Mouse (Mus musculus) CH12.LX (cell line): ENCODE measurements at regions not wholly inside any gene's neighbourhood (a gene's known extent, or its start where the extent isn't known, plus 50 kb on each side); places are given as distances from the start of the nearest gene placed in this dataset.
"Not testable (repeated sequence)": the region's sequence is repeated elsewhere in the genome, so short reads cannot be mapped to it uniquely, and the experiment has no call there.

ENCODE experiments used
- DNase-seq: peaks from one replicate; pipeline ENCODE4 v3.0.0-alpha.2; 2013; ENCODE audit errors: extremely low read depth
- H3K27ac ChIP-seq: 2 replicates; pipeline ENCODE4 v1.5.1; 2012; ENCODE audit warnings: low read depth, mild to moderate bottlenecking, control low read depth, moderate library complexity; ENCODE audit not compliant: insufficient read depth
- H3K27me3 ChIP-seq: replicated peaks from 2 replicates; pipeline ENCODE3; 2012; ENCODE audit warnings: inconsistent platforms
- H3K36me3 ChIP-seq, 2 experiments: replicated peaks in 1 of 2; 2 replicates each; pipeline versions ENCODE3 to v1.6.1; 2012; ENCODE audit warnings: inconsistent platforms in 1 of 2, low read length in 1 of 2, mild to moderate bottlenecking in 1 of 2, mixed read lengths in 1 of 2, moderate library complexity in 1 of 2; ENCODE audit not compliant: control insufficient read depth in 1 of 2, insufficient read depth in 1 of 2
- H3K4me1 ChIP-seq, 2 experiments: 2 replicates each; pipeline ENCODE4 v1.6.1; 2012; ENCODE audit warnings: inconsistent platforms in 1 of 2, moderate library complexity in 1 of 2; ENCODE audit not compliant: insufficient read depth in 2 of 2, control insufficient read depth in 1 of 2
- H3K4me2 ChIP-seq: 2 replicates; pipeline ENCODE4 v1.6.1; 2012; ENCODE audit warnings: low read depth, mild to moderate bottlenecking, control low read depth; ENCODE audit not compliant: poor library complexity, insufficient read depth, severe bottlenecking
- H3K4me3 ChIP-seq, 3 experiments: fragments of 150-350 bp in 1 of 3; sonication (generic) in 1 of 3; replicated peaks in 1 of 3; 2 replicates each; pipeline versions ENCODE3 to v1.5.1; 2011 to 2012; ENCODE audit warnings: low read depth in 2 of 3, low read length in 2 of 3, mild to moderate bottlenecking in 2 of 3, moderate library complexity in 2 of 3, control low read depth in 1 of 3, improper control_type of control experiment in 1 of 3, inconsistent platforms in 1 of 3, mixed read lengths in 1 of 3; ENCODE audit not compliant: poor library complexity in 1 of 3
- H3K79me2 ChIP-seq: replicated peaks from 2 replicates; pipeline ENCODE4 v1.6.1; 2012; ENCODE audit warnings: mild to moderate bottlenecking, moderate library complexity; ENCODE audit not compliant: control insufficient read depth, poor library complexity, insufficient read depth, severe bottlenecking; ENCODE audit errors: extremely low read depth
- H3K9ac ChIP-seq: 2 replicates; pipeline ENCODE4 v1.6.1; 2012; ENCODE audit warnings: low read depth, mild to moderate bottlenecking, control low read depth, moderate library complexity; ENCODE audit not compliant: insufficient read depth
- H3K9me3 ChIP-seq: replicated peaks from 2 replicates; pipeline ENCODE3; 2012; ENCODE audit warnings: low read length, inconsistent platforms, mixed read lengths
- BHLHE40 ChIP-seq: IDR thresholded peaks from 2 replicates; pipeline ENCODE4 v1.6.1; 2011; ENCODE audit warnings: mild to moderate bottlenecking, low read depth, low read length, improper control_type of control experiment
- CHD1 ChIP-seq: IDR thresholded peaks from 2 replicates; pipeline ENCODE4 v1.6.1; 2012; ENCODE audit warnings: low read depth, low read length, improper control_type of control experiment, inconsistent platforms
- CHD2 ChIP-seq: IDR thresholded peaks from 2 replicates; pipeline ENCODE4 v1.6.1; 2011; ENCODE audit warnings: low read length, improper control_type of control experiment
- CTCF ChIP-seq, 2 experiments: IDR thresholded peaks in 1 of 2; conservative IDR thresholded peaks in 1 of 2; 2 replicates each; pipeline ENCODE4 v1.5.1; 2011 to 2012; ENCODE audit warnings: low read depth in 2 of 2, low read length in 2 of 2, improper control_type of control experiment in 1 of 2, inconsistent platforms in 1 of 2, mild to moderate bottlenecking in 1 of 2, moderate library complexity in 1 of 2
- E2F4 ChIP-seq: IDR thresholded peaks from 2 replicates; pipeline ENCODE4 v1.6.1; 2011; ENCODE audit warnings: low read depth, low read length, improper control_type of control experiment; ENCODE audit not compliant: insufficient replicate concordance
- EP300 ChIP-seq: IDR thresholded peaks from 2 replicates; pipeline ENCODE4 v1.6.1; 2011; ENCODE audit warnings: low read length, improper control_type of control experiment
- GABPA ChIP-seq: IDR thresholded peaks from 2 replicates; pipeline ENCODE4 v1.6.1; 2012; ENCODE audit warnings: low read depth, low read length, improper control_type of control experiment, inconsistent platforms; ENCODE audit not compliant: insufficient replicate concordance
- HCFC1 ChIP-seq: IDR thresholded peaks from 2 replicates; pipeline ENCODE4 v1.6.1; 2012; ENCODE audit warnings: low read depth, mild to moderate bottlenecking, inconsistent platforms, low read length, improper control_type of control experiment
- IRF4 ChIP-seq: IDR thresholded peaks from 2 replicates; pipeline ENCODE4 v1.6.1; 2014; ENCODE audit warnings: low read depth, mild to moderate bottlenecking, inconsistent platforms, low read length, improper control_type of control experiment
- JUN ChIP-seq: IDR thresholded peaks from 2 replicates; pipeline ENCODE4 v1.6.1; 2011; ENCODE audit warnings: low read depth, mild to moderate bottlenecking, low read length, improper control_type of control experiment, moderate library complexity; ENCODE audit not compliant: insufficient read depth
- JUND ChIP-seq: conservative IDR thresholded peaks from 2 replicates; pipeline ENCODE4 v1.6.1; 2011; ENCODE audit warnings: low read depth, low read length, improper control_type of control experiment
- KAT2A ChIP-seq: IDR thresholded peaks from 2 replicates; pipeline ENCODE4 v1.6.1; 2012; ENCODE audit warnings: low read length, improper control_type of control experiment, inconsistent platforms; ENCODE audit not compliant: insufficient replicate concordance
- MAX ChIP-seq: IDR thresholded peaks from 2 replicates; pipeline ENCODE4 v1.6.1; 2011; ENCODE audit warnings: low read length, improper control_type of control experiment
- MYC ChIP-seq: IDR thresholded peaks from 2 replicates; pipeline ENCODE4 v1.6.1; 2011; ENCODE audit warnings: low read depth, mild to moderate bottlenecking, improper control_type of control experiment, low read length
- NELFE ChIP-seq: IDR thresholded peaks from 2 replicates; pipeline ENCODE4 v1.6.1; 2011; ENCODE audit warnings: low read depth, low read length, improper control_type of control experiment
- NRF1 ChIP-seq: IDR thresholded peaks from 2 replicates; pipeline ENCODE4 v1.6.1; 2014; ENCODE audit warnings: low read depth, mild to moderate bottlenecking, inconsistent platforms, low read length, improper control_type of control experiment, moderate library complexity
- PAX5 ChIP-seq: IDR thresholded peaks from 2 replicates; pipeline ENCODE4 v1.6.1; 2012; ENCODE audit warnings: low read length, inconsistent platforms, mixed read lengths
- POLR2A ChIP-seq: IDR thresholded peaks from 2 replicates; pipeline ENCODE4 v1.6.1; 2011; ENCODE audit warnings: low read depth, mild to moderate bottlenecking, improper control_type of control experiment, low read length
- POLR2AphosphoS2 ChIP-seq: IDR thresholded peaks from 2 replicates; pipeline ENCODE4 v1.6.1; 2011; ENCODE audit warnings: low read depth, low read length, improper control_type of control experiment
- RAD21 ChIP-seq: IDR thresholded peaks from 2 replicates; pipeline ENCODE4 v1.6.1; 2011; ENCODE audit warnings: low read depth, mild to moderate bottlenecking, low read length, improper control_type of control experiment, moderate library complexity
- RCOR1 ChIP-seq: conservative IDR thresholded peaks from 2 replicates; pipeline ENCODE4 v1.6.1; 2012; ENCODE audit warnings: low read depth, mild to moderate bottlenecking, inconsistent platforms, low read length, improper control_type of control experiment
- SIN3A ChIP-seq: IDR thresholded peaks from 2 replicates; pipeline ENCODE4 v1.6.1; 2012; ENCODE audit warnings: low read length, improper control_type of control experiment, inconsistent platforms
- SMC3 ChIP-seq: IDR thresholded peaks from 2 replicates; pipeline ENCODE4 v1.6.1; 2011; ENCODE audit warnings: low read depth, low read length, improper control_type of control experiment
- TBP ChIP-seq: conservative IDR thresholded peaks from 2 replicates; pipeline ENCODE4 v1.6.1; 2011; ENCODE audit warnings: low read depth, low read length, improper control_type of control experiment
- TCF12 ChIP-seq: IDR thresholded peaks from 2 replicates; pipeline ENCODE4 v1.6.1; 2014; ENCODE audit warnings: low read depth, mild to moderate bottlenecking, inconsistent platforms, low read length, improper control_type of control experiment
- UBTF ChIP-seq: IDR thresholded peaks from 2 replicates; pipeline ENCODE4 v1.6.1; 2012; ENCODE audit warnings: low read depth, mild to moderate bottlenecking, inconsistent platforms, low read length, improper control_type of control experiment, moderate library complexity
- USF2 ChIP-seq: conservative IDR thresholded peaks from 2 replicates; pipeline ENCODE4 v1.6.1; 2011; ENCODE audit warnings: low read depth, low read length, improper control_type of control experiment
- ZMIZ1 ChIP-seq: IDR thresholded peaks from 2 replicates; pipeline ENCODE4 v1.6.1; 2012; ENCODE audit warnings: low read depth, mild to moderate bottlenecking, inconsistent platforms, low read length, improper control_type of control experiment
- ZNF384 ChIP-seq: IDR thresholded peaks from 2 replicates; pipeline ENCODE4 v1.6.1; 2012; ENCODE audit warnings: low read depth, low read length, improper control_type of control experiment, inconsistent platforms
- dilution Hi-C: fragments of 300-500 bp; cut with MboI; formaldehyde crosslinking; loops from 2 replicates; pipeline ENCODE4 v1.14.3; 2020; ENCODE audit warnings: low sequenced_read_pairs; ENCODE audit not compliant: extremely low pct_unique_long_range_greater_than_20kb, extremely low pct_ligation_motif_present
- in situ Hi-C: fragments of 300-500 bp; cut with MboI; formaldehyde crosslinking; loops from 3 replicates; pipeline ENCODE4 v1.14.3; 2019; ENCODE audit warnings: low sequenced_read_pairs, low pct_ligation_motif_present, low pct_unique_long_range_greater_than_20kb, mixed read lengths

GRCm38 (mm10) chr12:29356681-29357397 lies 171.3 kb upstream of the Myt1l start:
- no peak overlapping the region for H3K27ac ChIP-seq
- dilution Hi-C loops, result no loop called here

GRCm38 (mm10) chr12:29361236-29361635 lies 166.9 kb upstream of the Myt1l start:
- dilution Hi-C loops, result no loop called here

More at GRCm38 (mm10) chr12:29356681-29357397, 171.3 kb upstream of the Myt1l start:
- Histone ChIP-seq H3K9me3 (no peaks in the 10 kb centered on the region), H3K9ac (no peak overlapping the region), H3K27me3 (no peaks in the 10 kb centered on the region), H3K4me2 (no peak overlapping the region), H3K79me2 (no peaks in the 10 kb centered on the region), H3K4me1 (no peaks in the 10 kb centered on the region), H3K36me3 (no peaks in the 10 kb centered on the region), H3K4me3 (no peak overlapping the region)
- in situ Hi-C loops, result no loop called here
- no peak for TF ChIP-seq POLR2A
- TF ChIP-seq ZNF384, result no peak
- TF ChIP-seq UBTF, result no peak
- TF ChIP-seq SMC3, result no peak
- TF ChIP-seq MYC, result no peak
- no peak for TF ChIP-seq GABPA
- TF ChIP-seq RAD21, result no peak
- TF ChIP-seq TBP, result no peak
- no peak for TF ChIP-seq KAT2A
- TF ChIP-seq JUND, result no peak
- no peak for TF ChIP-seq E2F4
- TF ChIP-seq RCOR1, result no peak
- no peak for TF ChIP-seq PAX5
- no peak for TF ChIP-seq SIN3A
- no peak for TF ChIP-seq MAX
- no peak for TF ChIP-seq NELFE
- TF ChIP-seq NRF1, result no peak
- TF ChIP-seq USF2, result no peak
- DNase-seq, result no peak

GRCm38 (mm10) chr12:29367741-29368106 lies 160.5 kb upstream of the Myt1l start:
- H3K79me2 ChIP-seq, H3K9me3 ChIP-seq, H3K9ac ChIP-seq, in situ Hi-C loops, H3K27ac ChIP-seq, H3K4me2 ChIP-seq, dilution Hi-C loops, DNase-seq, H3K27me3 ChIP-seq, H3K36me3 ChIP-seq, H3K4me3 ChIP-seq, H3K4me1 ChIP-seq: not testable (repeated sequence)

More at GRCm38 (mm10) chr12:29361236-29361635, 166.9 kb upstream of the Myt1l start:
- Histone ChIP-seq H3K4me3 (no peak overlapping the region), H3K36me3 (no peaks in the 10 kb centered on the region), H3K4me2 (no peak overlapping the region), H3K79me2 (no peaks in the 10 kb centered on the region), H3K27me3 (no peaks in the 10 kb centered on the region), H3K9ac (no peak overlapping the region), H3K4me1 (no peaks in the 10 kb centered on the region), H3K9me3 (no peaks in the 10 kb centered on the region), H3K27ac (no peak overlapping the region)
- in situ Hi-C loops, result no loop called here
- DNase-seq, result no peak
- TF ChIP-seq IRF4 (no peak), POLR2AphosphoS2 (no peak), JUN (no peak), TCF12 (no peak), CHD1 (no peak), ZMIZ1 (no peak), NELFE (no peak), RCOR1 (no peak), ZNF384 (no peak), BHLHE40 (no peak), CTCF (conservative IDR thresholded peaks at IDR 0.05 in 1 of 2, IDR thresholded peaks at IDR 0.05 in 1 of 2; ENCODE audit: low read depth in 2 of 2, low read length in 2 of 2) (no peak), KAT2A (no peak), HCFC1 (no peak), NRF1 (no peak), E2F4 (no peak), GABPA (no peak), EP300 (no peak), CHD2 (no peak), SIN3A (no peak)
